17 mouse cellular contexts compared by ENCODE assay signal in genomic region chr12:72476773-72477450, GRCm38 (mm10). TPM values are rescaled to one million over a fixed set of nuclear protein-coding genes. Genes with fewer than 3 reads are reported as not detected.
A peak's percentile ranks its signal among the peaks of the same experiment; 100 is the strongest.
DNase-seq lines count a peak whose midpoint lies in the region; ATAC-seq and TF ChIP-seq lines count a peak whose summit lies in the region.
"Had no signal": no experiment of that assay in that cellular context is flagged by ENCODE, and none has a peak within 500 bp of the region (broad histone marks: within the 10 kb centered on the region; RNA-seq: fewer than 3 reads in every experiment).

No protein-coding gene starts in this region.

- peak overlapping the region; percentile 76 for H3K27ac ChIP-seq in heart, embryonic 16.5 days (ENCODE audit: low read length)
- no peak overlapping the region for H3K27ac ChIP-seq in liver, adult 2 months (replicated peaks; ENCODE audit: insufficient read depth, low read depth, low read length)
- H3K27ac ChIP-seq in liver, embryonic 11.5 days (ENCODE audit: low read depth, low read length): no peak overlapping the region
- H3K27ac ChIP-seq in brown adipose tissue, adult 24 weeks (replicated peaks; ENCODE audit: low read depth, low read length): peak overlapping the region; percentile 66
- H3K27ac ChIP-seq in stomach, postnatal 0 days (replicated peaks): no peak overlapping the region
- H3K27ac ChIP-seq: embryonic facial prominence, embryonic 13.5 days; forebrain, embryonic 13.5 days; intestine, embryonic 15.5 days; liver, embryonic 13.5 days; stomach, embryonic 15.5 days had no signal

- no peak for TF ChIP-seq CTCF in liver, adult 2 months (IDR thresholded peaks at IDR 0.05; ENCODE audit: low read depth, low read length)
- no peak for TF ChIP-seq CTCF in stomach, postnatal 0 days (IDR thresholded peaks at IDR 0.05; ENCODE audit: low read depth)

- no peaks in the 10 kb centered on the region for H3K79me2 ChIP-seq in liver, adult 2 months (ENCODE audit: control insufficient read depth, insufficient read depth, low read length)

- H3K36me3 ChIP-seq in heart, embryonic 16.5 days (ENCODE audit: control insufficient read depth, insufficient read depth): no peaks in the 10 kb centered on the region
- H3K36me3 ChIP-seq in liver, adult 2 months (ENCODE audit: control insufficient read depth, insufficient read depth, low read length): no peaks in the 10 kb centered on the region
- H3K36me3 ChIP-seq in liver, embryonic 11.5 days (ENCODE audit: control insufficient read depth, insufficient read depth, low read length): no peaks in the 10 kb centered on the region
- no peaks in the 10 kb centered on the region for H3K36me3 ChIP-seq in stomach, postnatal 0 days (ENCODE audit: control insufficient read depth, insufficient read depth, low read length)
- H3K36me3 ChIP-seq: embryonic facial prominence, embryonic 13.5 days; intestine, embryonic 15.5 days; liver, embryonic 13.5 days; stomach, embryonic 15.5 days had no signal

- no peak for TF ChIP-seq POLR2A in liver, adult 2 months (IDR thresholded peaks at IDR 0.05; ENCODE audit: extremely low read depth, insufficient read depth, low read length)

- no peaks in the 10 kb centered on the region for H3K27me3 ChIP-seq in heart, embryonic 16.5 days (ENCODE audit: control insufficient read depth, insufficient read depth, low read length)
- no peaks in the 10 kb centered on the region for H3K27me3 ChIP-seq in liver, adult 2 months (ENCODE audit: control insufficient read depth, insufficient read depth, low read length)
- H3K27me3 ChIP-seq in liver, embryonic 11.5 days (replicated peaks; ENCODE audit: control insufficient read depth, insufficient read depth, low read length): no peaks in the 10 kb centered on the region
- H3K27me3 ChIP-seq in stomach, postnatal 0 days (ENCODE audit: control insufficient read depth, insufficient read depth, low read length): no peaks in the 10 kb centered on the region
- H3K27me3 ChIP-seq: embryonic facial prominence, embryonic 13.5 days; forebrain, embryonic 13.5 days; intestine, embryonic 15.5 days; liver, embryonic 13.5 days; stomach, embryonic 15.5 days had no signal

- H3K4me3 ChIP-seq in heart, embryonic 16.5 days (ENCODE audit: low read length): no peak overlapping the region
- H3K4me3 ChIP-seq in liver, adult 2 months (ENCODE audit: insufficient read depth, low read depth, low read length): no peak overlapping the region
- H3K4me3 ChIP-seq in liver, embryonic 11.5 days (ENCODE audit: low read depth, low read length): no peak overlapping the region
- H3K4me3 ChIP-seq in brown adipose tissue, adult 24 weeks (ENCODE audit: insufficient read depth, low read depth, low read length): no peak overlapping the region
- H3K4me3 ChIP-seq in stomach, postnatal 0 days (ENCODE audit: low read depth, low read length): no peak overlapping the region
- H3K4me3 ChIP-seq: embryonic facial prominence, embryonic 13.5 days; forebrain, embryonic 13.5 days; intestine, embryonic 15.5 days; liver, embryonic 13.5 days; stomach, embryonic 15.5 days had no signal

- peak; percentile 69; the same call in 1 of the 2 replicates for ATAC-seq in heart, embryonic 16.5 days (replicated peaks; ENCODE audit: extremely low read depth, insufficient read depth, low FRiP score)
- ATAC-seq in liver, embryonic 11.5 days (replicated peaks; ENCODE audit: low FRiP score): no peak
- ATAC-seq in stomach, postnatal 0 days (ENCODE audit: low FRiP score, low TSS enrichment): no peak
- ATAC-seq: CD4-positive, CD25-positive, alpha-beta regulatory T cell, adult 4 months; forebrain, embryonic 13.5 days; intestine, embryonic 15.5 days had no signal

- H3K4me1 ChIP-seq in heart, embryonic 16.5 days (ENCODE audit: control insufficient read depth, insufficient read depth, low read length): peaks cover 9% of the 10 kb centered on the region
- peaks cover 8% of the 10 kb centered on the region; the same call in 1 of the 2 replicates for H3K4me1 ChIP-seq in liver, adult 2 months (ENCODE audit: control insufficient read depth, insufficient read depth, low read length)
- H3K4me1 ChIP-seq in liver, embryonic 11.5 days (replicated peaks; ENCODE audit: control insufficient read depth, insufficient read depth, low read length): no peaks in the 10 kb centered on the region
- H3K4me1 ChIP-seq in brown adipose tissue, adult 24 weeks (ENCODE audit: control insufficient read depth, insufficient read depth, insufficient read length, low read length): peaks cover 6% of the 10 kb centered on the region
- H3K4me1 ChIP-seq in stomach, postnatal 0 days (replicated peaks; ENCODE audit: control insufficient read depth, insufficient read depth): no peaks in the 10 kb centered on the region
- H3K4me1 ChIP-seq: forebrain, embryonic 13.5 days; intestine, embryonic 15.5 days; liver, embryonic 13.5 days; stomach, embryonic 15.5 days had no signal

- no peak overlapping the region for H3K9ac ChIP-seq in heart, embryonic 16.5 days (ENCODE audit: low read length)
- H3K9ac ChIP-seq in liver, adult 2 months (ENCODE audit: low read depth, low read length): no peak overlapping the region
- no peak overlapping the region for H3K9ac ChIP-seq in liver, embryonic 11.5 days (ENCODE audit: low read depth, low read length)
- no peak overlapping the region for H3K9ac ChIP-seq in stomach, postnatal 0 days (ENCODE audit: low read length)
- H3K9ac ChIP-seq: embryonic facial prominence, embryonic 13.5 days; forebrain, embryonic 13.5 days; intestine, embryonic 15.5 days; liver, embryonic 13.5 days; stomach, embryonic 15.5 days had no signal

- WGBS in heart, embryonic 16.5 days: 37% methylated on average over 2 of the region's 2 CpGs
- 23% methylated on average over 2 of the region's 2 CpGs for WGBS in liver, adult 2 months
- 89% methylated on average over 2 of the region's 2 CpGs for WGBS in liver, embryonic 11.5 days
- 63% methylated on average over 2 of the region's 2 CpGs for WGBS in stomach, postnatal 0 days

- no peak for DNase-seq in heart, postnatal 25 days (ENCODE audit: low spot score)
- DNase-seq in liver, adult 2 months (ENCODE audit: extremely low read depth, low read depth, low spot score): peak; percentile 87
- DNase-seq in liver, embryonic 11.5 days (ENCODE audit: low spot score): no peak
- DNase-seq in adrenal gland, adult 18-20 months (ENCODE audit: low spot score in 2 of 2): peak; percentile 37 to 51
- DNase-seq in testis, postnatal 14 days (ENCODE audit: low spot score): no peak
- DNase-seq in stomach, postnatal 0 days (ENCODE audit: low spot score): no peak
- DNase-seq: cerebellum, postnatal 36 days; liver, embryonic 13.5 days; thymus, postnatal 25 days had no signal

- intact Hi-C loops in heart, postnatal 25 days (cut with DNase I): no loop called here

- H3K4me2 ChIP-seq in heart, embryonic 16.5 days (ENCODE audit: low read depth, low read length): no peak overlapping the region
- H3K4me2 ChIP-seq in liver, embryonic 11.5 days: no peak overlapping the region
- no peak overlapping the region for H3K4me2 ChIP-seq in stomach, postnatal 0 days (replicated peaks; ENCODE audit: low read depth)
- H3K4me2 ChIP-seq: embryonic facial prominence, embryonic 13.5 days; forebrain, embryonic 13.5 days; intestine, embryonic 15.5 days; liver, embryonic 13.5 days; midbrain, embryonic 11.5 days; stomach, embryonic 15.5 days had no signal

- no peak for TF ChIP-seq EP300 in stomach, postnatal 0 days (optimal IDR thresholded peaks at IDR 0.05)

- H3K9me3 ChIP-seq in heart, embryonic 16.5 days (replicated peaks; ENCODE audit: control insufficient read depth, low read length): no peaks in the 10 kb centered on the region
- H3K9me3 ChIP-seq in liver, embryonic 11.5 days (ENCODE audit: control insufficient read depth, low read length): no peaks in the 10 kb centered on the region
- H3K9me3 ChIP-seq in stomach, postnatal 0 days (ENCODE audit: control insufficient read depth, low read length): no peaks in the 10 kb centered on the region
- H3K9me3 ChIP-seq: embryonic facial prominence, embryonic 13.5 days; forebrain, embryonic 13.5 days; intestine, embryonic 15.5 days; liver, embryonic 13.5 days; stomach, embryonic 15.5 days had no signal

RNA-seq across cellular contexts. Expression of gene Lrrc9, which starts 35.2 kb away (rescaled TPM):
- 0.53 and 0.60 TPM in 2 replicates for polyA plus RNA-seq in heart, embryonic 16.5 days (2015; fragmentation: Nextera tagmentation; extraction: Ambion mirVana)
- under 1 TPM; 0.05 to 0.17 TPM for total RNA-seq in heart, postnatal 25 days (2021)
- under 0.01 TPM in 1 of 2 replicates, not detected in the other for total RNA-seq in liver, adult 2 months (2014; rRNA removed)
- polyA plus RNA-seq in liver, adult 2 months (2012; rRNA removed): not detected in 2 replicates
- 0.34 and 0.58 TPM in 2 replicates for polyA plus RNA-seq in liver, embryonic 11.5 days (2014; fragmentation: Nextera tagmentation; extraction: Ambion mirVana)
- total RNA-seq in adrenal gland, adult 18-20 months (2021): 1 to 10 TPM; 1.4 to 4.1 TPM
- polyA plus RNA-seq in brown adipose tissue, adult 24 weeks (2012; ENCODE audit: insufficient read depth, insufficient read length, missing spikeins): 0.75 and 1.5 TPM in 2 replicates
- 0.04 TPM in 1 of 2 replicates, not detected in the other for polyA plus RNA-seq in stomach, postnatal 0 days (2015; fragmentation: Nextera tagmentation; extraction: Ambion mirVana)

RNA-seq across cellular contexts. Expression of gene Pcnx4, which starts 59.3 kb away (rescaled TPM):
- polyA plus RNA-seq in heart, embryonic 16.5 days (2015; fragmentation: Nextera tagmentation; extraction: Ambion mirVana): 6.4 and 6.8 TPM in 2 replicates
- total RNA-seq in heart, postnatal 25 days (2021): 1 to 10 TPM; 3.2 to 4.1 TPM
- total RNA-seq in liver, adult 2 months (2014; rRNA removed): 4.2 and 5.2 TPM in 2 replicates
- 2.3 and 2.5 TPM in 2 replicates for polyA plus RNA-seq in liver, adult 2 months (2012; rRNA removed)
- 6.5 and 7.1 TPM in 2 replicates for polyA plus RNA-seq in liver, embryonic 11.5 days (2014; fragmentation: Nextera tagmentation; extraction: Ambion mirVana)
- total RNA-seq in adrenal gland, adult 18-20 months (2021): 1 to 10 TPM; 6.1 to 6.5 TPM
- 3.5 and 5.7 TPM in 2 replicates for polyA plus RNA-seq in brown adipose tissue, adult 24 weeks (2012; ENCODE audit: insufficient read depth, insufficient read length, missing spikeins)
- 4.8 and 4.9 TPM in 2 replicates for polyA plus RNA-seq in stomach, postnatal 0 days (2015; fragmentation: Nextera tagmentation; extraction: Ambion mirVana)

Comparison
In these comparisons a context has a peak if more than half of its experiments do, and no peak if none do; other contexts are left out.
1. DNase-seq: peak in liver, adult 2 months (single experiment) and adrenal gland, adult 18-20 months (2 of 2); none in heart, postnatal 25 days (single experiment), liver, embryonic 11.5 days (single experiment), testis, postnatal 14 days (single experiment) and stomach, postnatal 0 days (single experiment).
2. H3K27ac ChIP-seq: peak in heart, embryonic 16.5 days (single experiment) and brown adipose tissue, adult 24 weeks (single experiment); none in liver, adult 2 months (single experiment), liver, embryonic 11.5 days (single experiment) and stomach, postnatal 0 days (single experiment).